Mouse (Mus musculus) megakaryocyte, adult 5-6 weeks (primary cell): Measurements from ENCODE around the gene Gm28553. TPM values are rescaled to one million over a fixed set of nuclear protein-coding genes. Genes with fewer than 3 reads are reported as not detected.
"Not testable (repeated sequence)": the region's sequence is repeated elsewhere in the genome, so short reads cannot be mapped to it uniquely, and the experiment has no call there.

Experiments used
- ATAC-seq: 2 replicates; pipeline ENCODE4 v1.8.0; 2016; ENCODE audit warnings: mild to moderate bottlenecking, inconsistent platforms; ENCODE audit not compliant: poor library complexity, severe bottlenecking
- total RNA-seq, 2 experiments: library from RNA; stranded (forward) in 1 of 2; stranded (reverse) in 1 of 2; fragments of 153-499, 151-499 nt in 1 of 2; fragments of 221-1000, 200-1000 nt in 1 of 2; gene quantifications; 2 replicates each; pipeline versions ENCODE4 v1.2.3 to v1.2.4; 2015 to 2017

Gene Gm28553
- total RNA-seq (2015) (not detected in 2 replicates), total RNA-seq (2017) (not detected in 2 replicates)

GRCm38 (mm10) chrY:48856197-48856596, at the start of gene Gm28553:
TSS of gene Gm28553 (plus strand) at chrY:48856497.
- ATAC-seq, result not testable (repeated sequence)
